Mouse (Mus musculus) hindbrain, embryonic 11.5 days (tissue): ENCODE results near the gene Acadsb. TPM values are rescaled to one million over a fixed set of nuclear protein-coding genes. Genes with fewer than 3 reads are reported as not detected.
"Not testable (repeated sequence)": the region's sequence is repeated elsewhere in the genome, so short reads cannot be mapped to it uniquely, and the experiment has no call there.

Source experiments
- ATAC-seq: fragments of 200-750 bp; cut with Nextera tagmentation; 2 replicates; pipeline ENCODE4 v1.8.0; 2017; ENCODE audit warnings: mild to moderate bottlenecking, moderate TSS enrichment, moderate library complexity; ENCODE audit not compliant: low FRiP score
- DNase-seq: peaks from one replicate; pipeline ENCODE4 v3.0.0-alpha.2; 2015; ENCODE audit warnings: low spot score
- H3K27ac ChIP-seq: fragments of 300-500 bp; sonication (generic); 2 replicates; pipeline ENCODE4 v1.5.1; 2014; ENCODE audit warnings: mild to moderate bottlenecking, low read depth, low read length
- H3K27me3 ChIP-seq: fragments of 300-500 bp; sonication (generic); 2 replicates; pipeline ENCODE4 v1.6.1; 2014; ENCODE audit warnings: mild to moderate bottlenecking, low read length, moderate library complexity, mixed read lengths; ENCODE audit not compliant: control insufficient read depth, insufficient read depth
- H3K36me3 ChIP-seq: fragments of 300-500 bp; sonication (generic); 2 replicates; pipeline ENCODE4 v1.6.1; 2014; ENCODE audit warnings: mild to moderate bottlenecking, low read length, moderate library complexity, mixed read lengths; ENCODE audit not compliant: control insufficient read depth, insufficient read depth
- H3K4me1 ChIP-seq: fragments of 300-500 bp; sonication (generic); replicated peaks from 2 replicates; pipeline ENCODE4 v1.6.1; 2014; ENCODE audit warnings: low read length, mixed read lengths; ENCODE audit not compliant: control insufficient read depth, insufficient read depth
- H3K4me2 ChIP-seq: fragments of 300-500 bp; sonication (generic); replicated peaks from 2 replicates; pipeline ENCODE4 v1.6.1; 2014; ENCODE audit warnings: mild to moderate bottlenecking, low read depth, low read length
- H3K4me3 ChIP-seq: fragments of 300-500 bp; sonication (generic); 2 replicates; pipeline ENCODE4 v1.5.1; 2014; ENCODE audit warnings: low read depth, low read length
- H3K9ac ChIP-seq: fragments of 300-500 bp; sonication (generic); 2 replicates; pipeline ENCODE4 v1.6.1; 2014; ENCODE audit warnings: low read depth, low read length
- H3K9me3 ChIP-seq: fragments of 300-500 bp; sonication (generic); 2 replicates; pipeline ENCODE4 v1.6.1; 2016; ENCODE audit warnings: low read length; ENCODE audit not compliant: control insufficient read depth
- WGBS: fragments of 180-500 bp; shearing (Covaris S2); extraction: QIAGEN DNeasy Blood & Tissue Kit; methylation state at CpG from one replicate; pipeline ENCODE4 v1.1.7; 2014; 5-methylcytosine and 5-hydroxymethylcytosine counted together
- polyA plus RNA-seq: library from polyadenylated mRNA; unstranded; fragments of >200 nt; fragmentation: Nextera tagmentation; extraction: Ambion mirVana; gene quantifications from 2 replicates; pipeline ENCODE4 v1.2.1, GENCODE M21; 2014

The Acadsb gene
- polyA plus RNA-seq, 1 experiment from 2014 or later = 88.8 TPM

GRCm38 (mm10) chr7:131409321-131409987, 947 bp upstream of the Acadsb start:
- ATAC-seq (0 out of 2 replicates have a peak, but pooled peaks have one; percentile 16), DNase-seq (peak; percentile 65)
- WGBS = 9% methylated on average over 16 of the region's 16 CpGs
- Histone ChIP-seq H3K27ac (peak overlapping the region; percentile 74; the same call in 1 of the 2 replicates), H3K4me3 (peak overlapping the region; percentile 93), H3K9ac (peak overlapping the region; percentile 85), H3K9me3 (no peaks in the 10 kb centered on the region), H3K36me3 (no peaks in the 10 kb centered on the region), H3K4me1 (peaks cover 5% of the 10 kb centered on the region; the same call in 1 of the 2 replicates), H3K4me2 (peak overlapping the region; percentile 65), H3K27me3 (no peaks in the 10 kb centered on the region)

GRCm38 (mm10) chr7:131409988-131410385, 414 bp upstream of the Acadsb start:
- H3K9ac ChIP-seq = peak overlapping the region; percentile 85
- H3K4me2 ChIP-seq = peak overlapping the region; percentile 65
- peaks cover 5% of the 10 kb centered on the region; the same call in 1 of the 2 replicates for H3K4me1 ChIP-seq
- no peaks in the 10 kb centered on the region for H3K36me3 ChIP-seq
- under 1% methylated on average over 37 of the region's 38 CpGs for WGBS
- peak overlapping the region; percentile 74 for H3K27ac ChIP-seq
- ATAC-seq = peak; percentile 71
- H3K27me3 ChIP-seq = no peaks in the 10 kb centered on the region
- peak; percentile 61 for DNase-seq
- H3K4me3 ChIP-seq = peak overlapping the region; percentile 93
- no peaks in the 10 kb centered on the region for H3K9me3 ChIP-seq

GRCm38 (mm10) chr7:131411221-131411940, 980 bp downstream of the Acadsb start:
- H3K27ac ChIP-seq = no peak overlapping the region

GRCm38 (mm10) chr7:131411941-131412270, 1.5 kb downstream of the Acadsb start:
- H3K27ac ChIP-seq = no peak overlapping the region
- H3K9ac ChIP-seq = no peak overlapping the region
- 82% methylated on average over 2 of the region's 2 CpGs for WGBS
- DNase-seq (no peak), ATAC-seq (no peak)
- H3K4me3 ChIP-seq = no peak overlapping the region
- H3K4me1 ChIP-seq = peaks cover 5% of the 10 kb centered on the region; the same call in 1 of the 2 replicates
- no peaks in the 10 kb centered on the region for H3K36me3 ChIP-seq
- no peaks in the 10 kb centered on the region for H3K9me3 ChIP-seq
- H3K27me3 ChIP-seq = no peaks in the 10 kb centered on the region
- H3K4me2 ChIP-seq = no peak overlapping the region

More at GRCm38 (mm10) chr7:131411221-131411940, 980 bp downstream of the Acadsb start:
- peak overlapping the region; percentile 93 for H3K4me3 ChIP-seq
- ATAC-seq (no peak), DNase-seq (no peak)
- WGBS = 66% methylated on average over 10 of the region's 10 CpGs
- H3K9ac ChIP-seq = no peak overlapping the region; the same call in 1 of the 2 replicates
- H3K9me3 ChIP-seq = no peaks in the 10 kb centered on the region
- peaks cover 5% of the 10 kb centered on the region; the same call in 1 of the 2 replicates for H3K4me1 ChIP-seq
- H3K4me2 ChIP-seq = peak overlapping the region; percentile 65
- H3K27me3 ChIP-seq = no peaks in the 10 kb centered on the region
- H3K36me3 ChIP-seq = no peaks in the 10 kb centered on the region

GRCm38 (mm10) chr7:131416742-131417141, 6.3 kb downstream of the Acadsb start:
- H3K27ac ChIP-seq, H3K27me3 ChIP-seq, ATAC-seq, DNase-seq, H3K4me2 ChIP-seq, H3K36me3 ChIP-seq, H3K9ac ChIP-seq, H3K4me1 ChIP-seq, H3K4me3 ChIP-seq, H3K9me3 ChIP-seq: not testable (repeated sequence)

GRCm38 (mm10) chr7:131417605-131418004, 7.2 kb downstream of the Acadsb start:
- H3K27ac ChIP-seq = no peak overlapping the region
- no peaks in the 10 kb centered on the region for H3K27me3 ChIP-seq
- no peaks in the 10 kb centered on the region for H3K4me1 ChIP-seq
- no peaks in the 10 kb centered on the region for H3K36me3 ChIP-seq
- DNase-seq (no peak), ATAC-seq (no peak)
- no peak overlapping the region for H3K4me3 ChIP-seq
- no peak overlapping the region for H3K9ac ChIP-seq
- no peak overlapping the region for H3K4me2 ChIP-seq
- H3K9me3 ChIP-seq = no peaks in the 10 kb centered on the region

GRCm38 (mm10) chr7:131424912-131425311, 14.5 kb downstream of the Acadsb start:
- no peak overlapping the region for H3K9ac ChIP-seq
- no peak overlapping the region for H3K4me2 ChIP-seq
- no peak overlapping the region for H3K27ac ChIP-seq
- DNase-seq (no peak), ATAC-seq (no peak)
- H3K4me3 ChIP-seq = no peak overlapping the region
- H3K27me3 ChIP-seq = no peaks in the 10 kb centered on the region
- H3K36me3 ChIP-seq = no peaks in the 10 kb centered on the region
- no peaks in the 10 kb centered on the region for H3K9me3 ChIP-seq
- 79% methylated on average over 2 of the region's 2 CpGs for WGBS
- no peaks in the 10 kb centered on the region for H3K4me1 ChIP-seq

- H3K4me2 ChIP-seq = no peak overlapping the region
- H3K36me3 ChIP-seq = 0 out of 2 replicates have a peak, but pooled peaks cover 4% of the 10 kb centered on the region
- H3K9me3 ChIP-seq = no peaks in the 10 kb centered on the region
- DNase-seq (no peak), ATAC-seq (no peak)
- H3K4me1 ChIP-seq = no peaks in the 10 kb centered on the region
- 89% methylated on average over 5 of the region's 5 CpGs for WGBS
- H3K27ac ChIP-seq = no peak overlapping the region
- no peaks in the 10 kb centered on the region for H3K27me3 ChIP-seq
- H3K4me3 ChIP-seq = no peak overlapping the region
- H3K9ac ChIP-seq = no peak overlapping the region
Observed at GRCm38 (mm10) chr7:131427331-131427730, 16.9 kb downstream of the Acadsb start.

- 6% methylated on average over 1 of the region's 1 CpGs for WGBS
- no peaks in the 10 kb centered on the region for H3K9me3 ChIP-seq
- H3K27ac ChIP-seq = no peak overlapping the region
- DNase-seq (peak; percentile 69), ATAC-seq (no peak)
- no peak overlapping the region for H3K4me2 ChIP-seq
- H3K4me3 ChIP-seq = no peak overlapping the region
- no peaks in the 10 kb centered on the region for H3K27me3 ChIP-seq
- 0 out of 2 replicates have a peak, but pooled peaks cover 4% of the 10 kb centered on the region for H3K36me3 ChIP-seq
- no peaks in the 10 kb centered on the region for H3K4me1 ChIP-seq
- H3K9ac ChIP-seq = no peak overlapping the region
Observed at GRCm38 (mm10) chr7:131432244-131432643, 21.8 kb downstream of the Acadsb start.
